Comparison of ENCODE assay signal across 22 mouse cellular contexts in the genomic region with DNA sequence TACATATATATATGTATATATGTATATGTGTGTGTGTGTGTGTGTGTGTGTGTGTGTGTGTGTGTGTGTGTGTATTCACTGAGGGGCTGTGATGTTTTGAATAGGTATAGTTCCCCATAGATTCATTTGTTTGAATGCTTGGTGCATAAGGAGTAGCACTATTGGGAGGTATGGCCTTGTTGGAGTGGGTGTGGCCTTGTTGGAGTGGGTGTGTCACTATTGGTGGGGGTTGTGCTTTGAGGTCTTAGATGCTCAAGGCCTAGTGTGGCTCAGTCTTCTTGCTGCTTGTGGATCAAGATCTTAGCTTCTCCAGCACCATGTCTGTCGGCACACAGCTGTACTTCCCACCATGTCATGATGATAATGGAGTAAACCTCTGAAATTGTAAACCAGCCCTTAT.
DNase-seq lines count a peak whose midpoint lies in the region; ATAC-seq lines count a peak whose summit lies in the region.
"Had no signal": no experiment of that assay in that cellular context is flagged by ENCODE, and none has a peak within 500 bp of the region (broad histone marks: within the 10 kb centered on the region; RNA-seq: fewer than 3 reads in every experiment).

No protein-coding gene starts in this region.

- H3K9me3 ChIP-seq in forebrain, embryonic 10.5 days: no peaks in the 10 kb centered on the region
- no peaks in the 10 kb centered on the region for H3K9me3 ChIP-seq in forebrain, embryonic 11.5 days (ENCODE audit: control insufficient read depth, low read length)
- H3K9me3 ChIP-seq in heart, embryonic 10.5 days: no peaks in the 10 kb centered on the region
- no peaks in the 10 kb centered on the region for H3K9me3 ChIP-seq in embryonic facial prominence, embryonic 10.5 days

- intact Hi-C loops in heart, postnatal 10 days (cut with DNase I): no loop called here

- no peaks in the 10 kb centered on the region for H3K36me3 ChIP-seq in forebrain, embryonic 10.5 days (replicated peaks)
- H3K36me3 ChIP-seq in forebrain, embryonic 11.5 days (ENCODE audit: control insufficient read depth, insufficient read depth, low read length): no peaks in the 10 kb centered on the region
- no peaks in the 10 kb centered on the region for H3K36me3 ChIP-seq in heart, embryonic 10.5 days
- no peaks in the 10 kb centered on the region for H3K36me3 ChIP-seq in embryonic facial prominence, embryonic 10.5 days (replicated peaks)
- H3K36me3 ChIP-seq: G1E had no signal

- H3K27ac ChIP-seq in forebrain, embryonic 10.5 days: peak overlapping the region; percentile 68; the same call in 1 of the 2 replicates
- no peak overlapping the region for H3K27ac ChIP-seq in forebrain, embryonic 11.5 days (ENCODE audit: low read depth, low read length)
- H3K27ac ChIP-seq in heart, embryonic 10.5 days: no peak overlapping the region
- peak overlapping the region; percentile 63 for H3K27ac ChIP-seq in embryonic facial prominence, embryonic 10.5 days (replicated peaks)

- ATAC-seq in forebrain, embryonic 11.5 days (replicated peaks; ENCODE audit: low FRiP score): no peak
- no peak for ATAC-seq in megakaryocyte, adult 5-6 weeks (ENCODE audit: poor library complexity, severe bottlenecking)
- ATAC-seq: activated CD4-positive, CD25-positive, alpha-beta regulatory T cell, adult 4 months; CD4-positive, CD25-positive, alpha-beta regulatory T cell, adult 4 months; Patski had no signal

- H3K4me1 ChIP-seq in forebrain, embryonic 10.5 days: peaks cover 31% of the 10 kb centered on the region
- H3K4me1 ChIP-seq in forebrain, embryonic 11.5 days (replicated peaks; ENCODE audit: control insufficient read depth, insufficient read depth, low read length): no peaks in the 10 kb centered on the region; the same call in 1 of the 2 replicates
- H3K4me1 ChIP-seq in heart, embryonic 10.5 days: 0 out of 2 replicates have a peak, but pooled peaks cover 9% of the 10 kb centered on the region
- H3K4me1 ChIP-seq in embryonic facial prominence, embryonic 10.5 days: peaks cover 46% of the 10 kb centered on the region

- no peaks in the 10 kb centered on the region for H3K27me3 ChIP-seq in forebrain, embryonic 10.5 days (ENCODE audit: poor library complexity, severe bottlenecking)
- no peaks in the 10 kb centered on the region for H3K27me3 ChIP-seq in forebrain, embryonic 11.5 days (ENCODE audit: control insufficient read depth, insufficient read depth, low read length)
- H3K27me3 ChIP-seq in heart, embryonic 10.5 days (ENCODE audit: insufficient read depth, poor library complexity, severe bottlenecking): no peaks in the 10 kb centered on the region
- no peaks in the 10 kb centered on the region for H3K27me3 ChIP-seq in embryonic facial prominence, embryonic 10.5 days (replicated peaks; ENCODE audit: low read depth, poor library complexity, severe bottlenecking)
- H3K27me3 ChIP-seq: CH12.LX, Patski had no signal

- WGBS in forebrain, embryonic 10.5 days: 86% methylated on average over 1 of the region's 1 CpGs
- WGBS in forebrain, embryonic 11.5 days: 84% methylated on average over 1 of the region's 1 CpGs
- WGBS in heart, embryonic 10.5 days: 72% methylated on average over 1 of the region's 1 CpGs
- 87% methylated on average over 1 of the region's 1 CpGs for WGBS in embryonic facial prominence, embryonic 10.5 days

- no peak overlapping the region for H3K9ac ChIP-seq in forebrain, embryonic 11.5 days (ENCODE audit: low read length)

- H3K4me2 ChIP-seq in forebrain, embryonic 11.5 days (ENCODE audit: low read depth, low read length, severe bottlenecking): no peak overlapping the region

- DNase-seq in forebrain, embryonic 10.5 days (ENCODE audit: extremely low spot score, low spot score): no peak
- DNase-seq in forebrain, embryonic 11.5 days (ENCODE audit: low spot score): no peak
- DNase-seq in heart, adult 11 months: peak; percentile 55
- DNase-seq in heart, postnatal 4 days: no peak
- DNase-seq in heart, embryonic 10.5 days (ENCODE audit: low spot score): peak; percentile 61
- DNase-seq in heart, postnatal 10 days: no peak
- DNase-seq in embryonic facial prominence, embryonic 10.5 days (ENCODE audit: low spot score): no peak
- DNase-seq: adrenal gland, adult 2 months; adrenal gland, adult 8-10 months; adrenal gland, postnatal 10 days; adrenal gland, postnatal 14 days; adrenal gland, postnatal 25 days; adrenal gland, postnatal 36 days; B cell, adult 2 months; cerebellum, adult 11 months; cerebellum, adult 11-12 months had no signal

- no peak overlapping the region for H3K4me3 ChIP-seq in forebrain, embryonic 10.5 days
- H3K4me3 ChIP-seq in forebrain, embryonic 11.5 days (ENCODE audit: low read depth, low read length): no peak overlapping the region
- no peak overlapping the region for H3K4me3 ChIP-seq in heart, embryonic 10.5 days
- no peak overlapping the region for H3K4me3 ChIP-seq in embryonic facial prominence, embryonic 10.5 days

Comparison
In these comparisons a context has a peak if more than half of its experiments do, and no peak if none do; other contexts are left out.
1. DNase-seq: peak in heart, adult 11 months (single experiment) and heart, embryonic 10.5 days (single experiment); none in forebrain, embryonic 10.5 days (single experiment), forebrain, embryonic 11.5 days (single experiment), heart, postnatal 4 days (single experiment), heart, postnatal 10 days (0 of 2) and embryonic facial prominence, embryonic 10.5 days (single experiment).
2. H3K27ac ChIP-seq: peak in forebrain, embryonic 10.5 days (single experiment) and embryonic facial prominence, embryonic 10.5 days (single experiment); none in forebrain, embryonic 11.5 days (single experiment) and heart, embryonic 10.5 days (single experiment).